Mouse (Mus musculus) liver (tissue): ENCODE results near the gene Impg1.

ENCODE experiments used
- DNase-seq: peaks from one replicate; pipeline ENCODE4 v3.0.0-alpha.2; 2020; ENCODE audit warnings: mixed read lengths

Impg1 gene

GRCm38 (mm10) chr9:80277157-80277556 is 188.1 kb downstream of the Impg1 start:
- DNase-seq, result no peak

GRCm38 (mm10) chr9:80275772-80276134 is 189.5 kb downstream of the Impg1 start:
- DNase-seq, result no peak

GRCm38 (mm10) chr9:80275053-80275771 is 190.1 kb downstream of the Impg1 start:
- no peak for DNase-seq

- DNase-seq, result no peak
These were observed 192.3 kb downstream of the Impg1 start for GRCm38 (mm10) chr9:80272951-80273350.

- no peak for DNase-seq
These were observed 195.7 kb downstream of the Impg1 start for GRCm38 (mm10) chr9:80269596-80269995.

- DNase-seq, result no peak
These were observed 198.8 kb downstream of the Impg1 start for GRCm38 (mm10) chr9:80266507-80266906.

- DNase-seq, result no peak
These were observed 199.2 kb downstream of the Impg1 start for GRCm38 (mm10) chr9:80266086-80266485.
